Mouse (Mus musculus) limb, embryonic 14.5 days (tissue): ENCODE results near the gene Bpifa2. TPM values are rescaled to one million over a fixed set of nuclear protein-coding genes. Genes with fewer than 3 reads are reported as not detected.

ENCODE experiments used
- ATAC-seq: fragments of 200-750 bp; cut with Nextera tagmentation; 2 replicates; pipeline ENCODE4 v1.8.0; 2017; ENCODE audit warnings: low read depth, moderate number of reproducible peaks, moderate TSS enrichment; ENCODE audit not compliant: low FRiP score
- DNase-seq: peaks from one replicate; pipeline ENCODE4 v3.0.0-alpha.2; 2015; ENCODE audit warnings: low spot score
- H3K27ac ChIP-seq: fragments of 300-500 bp; sonication (generic); replicated peaks from 2 replicates; pipeline ENCODE4 v1.5.1; 2014; ENCODE audit warnings: low read depth, mild to moderate bottlenecking, low read length, moderate library complexity, mixed read lengths
- H3K27me3 ChIP-seq: fragments of 300-500 bp; sonication (generic); 2 replicates; pipeline ENCODE4 v1.6.1; 2014; ENCODE audit warnings: low read length, mixed read lengths; ENCODE audit not compliant: control insufficient read depth, insufficient read depth
- H3K36me3 ChIP-seq: fragments of 300-500 bp; sonication (generic); 2 replicates; pipeline ENCODE4 v1.6.1; 2014; ENCODE audit warnings: mild to moderate bottlenecking, low read length, moderate library complexity, mixed read lengths; ENCODE audit not compliant: control insufficient read depth, insufficient read depth
- H3K4me1 ChIP-seq: fragments of 300-500 bp; sonication (generic); 2 replicates; pipeline ENCODE4 v1.6.1; 2014; ENCODE audit warnings: antibody characterized with exemption, low read length, mixed read lengths; ENCODE audit not compliant: control insufficient read depth, insufficient read depth
- H3K4me2 ChIP-seq: fragments of 300-500 bp; sonication (generic); replicated peaks from 2 replicates; pipeline ENCODE4 v1.6.1; 2014; ENCODE audit warnings: low read depth, mild to moderate bottlenecking, low read length, moderate library complexity; ENCODE audit not compliant: severe bottlenecking
- H3K4me3 ChIP-seq: fragments of 300-500 bp; sonication (generic); replicated peaks from 2 replicates; pipeline ENCODE4 v1.5.1; 2014; ENCODE audit warnings: low read length
- H3K9ac ChIP-seq: fragments of 300-500 bp; sonication (generic); 2 replicates; pipeline ENCODE4 v1.6.1; 2014; ENCODE audit warnings: mild to moderate bottlenecking, low read depth, low read length, moderate library complexity; ENCODE audit not compliant: severe bottlenecking
- H3K9me3 ChIP-seq: fragments of 300-500 bp; sonication (generic); 2 replicates; pipeline ENCODE4 v1.6.1; 2016; ENCODE audit warnings: low read length; ENCODE audit not compliant: control insufficient read depth
- POLR2A ChIP-seq: fragments of 200-500 bp; IDR thresholded peaks from 2 replicates; pipeline ENCODE4 v1.8.0; 2012; ENCODE audit warnings: inconsistent platforms, mild to moderate bottlenecking, moderate library complexity, borderline replicate concordance; ENCODE audit not compliant: insufficient read depth, insufficient read length; ENCODE audit errors: extremely low read depth
- WGBS: fragments of 180-500 bp; shearing (Covaris S2); extraction: QIAGEN DNeasy Blood & Tissue Kit; methylation state at CpG from one replicate; pipeline ENCODE4 v1.1.7; 2014; 5-methylcytosine and 5-hydroxymethylcytosine counted together
- polyA plus RNA-seq, 2 experiments: library from polyadenylated mRNA; depleted of rRNA in 1 of 2; stranded (reverse) in 1 of 2; unstranded in 1 of 2; fragments of >200 nt; fragmentation: Nextera tagmentation in 1 of 2; extraction: Ambion mirVana in 1 of 2; gene quantifications; 2 replicates each; pipeline versions ENCODE4 v1.2.1 to v1.2.3; 2012 to 2014

Gene Bpifa2
- polyA plus RNA-seq, 2 experiments = not detected

DNA sequence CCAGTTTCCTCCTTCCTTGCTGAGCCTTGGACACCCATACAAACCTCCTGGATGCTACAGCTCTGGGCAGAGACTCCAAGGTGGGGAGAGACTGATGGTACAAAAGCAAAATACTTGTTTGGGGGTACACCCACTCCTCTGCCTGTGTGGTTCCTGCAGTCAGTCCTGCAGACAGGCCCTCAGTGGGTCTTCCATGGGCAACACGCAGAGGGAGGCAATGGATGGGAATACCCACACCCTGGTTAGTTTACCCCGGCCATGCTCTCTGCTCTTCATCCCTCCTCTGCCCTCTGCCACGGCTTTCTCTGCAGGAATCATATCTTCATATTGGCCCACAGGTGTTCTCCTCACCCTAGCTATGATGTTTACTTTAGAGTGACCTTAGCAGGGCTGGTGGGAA is 7.6 kb upstream of the Bpifa2 start:
- Histone ChIP-seq H3K27ac (no peak overlapping the region), H3K9me3 (no peaks in the 10 kb centered on the region), H3K4me1 (no peaks in the 10 kb centered on the region), H3K4me2 (no peak overlapping the region), H3K27me3 (no peaks in the 10 kb centered on the region), H3K36me3 (no peaks in the 10 kb centered on the region), H3K9ac (no peak overlapping the region), H3K4me3 (no peak overlapping the region)
- 76% methylated on average over 3 of the region's 3 CpGs for WGBS
- ATAC-seq (no peak), DNase-seq (no peak)
- no peak for TF ChIP-seq POLR2A

DNA sequence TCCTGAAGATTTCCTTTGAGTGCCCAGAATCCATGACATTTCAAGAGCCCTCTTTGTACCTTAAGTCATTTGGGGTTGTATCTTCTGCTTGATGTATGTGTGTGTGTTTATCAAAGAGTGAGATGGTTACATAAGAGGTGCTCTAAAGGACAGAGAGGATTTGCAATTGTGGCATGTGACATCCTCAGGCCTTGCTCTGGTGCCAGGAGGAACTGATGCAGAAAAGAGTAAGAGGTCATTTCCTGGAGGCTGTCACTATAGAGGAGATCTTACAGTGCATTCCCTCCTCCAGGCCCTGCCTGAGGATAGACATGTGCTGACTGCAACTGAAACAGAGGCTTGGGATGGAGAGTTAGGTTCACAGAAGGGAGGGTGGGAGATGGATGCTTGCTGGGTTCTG is 7.0 kb upstream of the Bpifa2 start:
- no peaks in the 10 kb centered on the region for H3K36me3 ChIP-seq
- H3K4me1 ChIP-seq = no peaks in the 10 kb centered on the region
- H3K9me3 ChIP-seq = no peaks in the 10 kb centered on the region
- no peak overlapping the region for H3K27ac ChIP-seq
- no peak overlapping the region for H3K4me2 ChIP-seq
- H3K27me3 ChIP-seq = no peaks in the 10 kb centered on the region
- no peak overlapping the region for H3K4me3 ChIP-seq
- no peak for TF ChIP-seq POLR2A
- no peak overlapping the region for H3K9ac ChIP-seq
- ATAC-seq (no peak), DNase-seq (no peak)

DNA sequence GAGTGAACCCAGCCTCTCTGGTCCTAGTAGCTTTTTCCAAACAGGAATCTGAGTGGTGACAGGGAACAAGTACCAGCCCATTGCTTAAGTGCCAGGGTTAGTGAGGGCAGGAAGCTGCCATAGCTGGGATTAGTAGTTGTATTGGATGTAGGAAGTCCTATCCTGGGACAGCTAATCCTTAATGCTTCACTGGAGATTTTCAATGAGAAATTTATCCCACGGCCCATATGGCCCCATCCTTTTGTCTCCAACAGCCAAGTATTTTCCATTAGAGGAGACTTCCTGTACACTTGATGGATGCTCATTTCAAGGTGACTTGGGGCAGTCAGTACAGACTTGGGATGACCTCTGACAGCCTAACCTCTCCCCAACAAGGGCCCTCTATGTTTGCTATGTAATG is 3.6 kb upstream of the Bpifa2 start:
- H3K27ac ChIP-seq = no peak overlapping the region
- H3K36me3 ChIP-seq = no peaks in the 10 kb centered on the region
- DNase-seq (no peak), ATAC-seq (no peak)
- no peak overlapping the region for H3K4me2 ChIP-seq
- H3K4me1 ChIP-seq = no peaks in the 10 kb centered on the region
- H3K9me3 ChIP-seq = no peaks in the 10 kb centered on the region
- H3K27me3 ChIP-seq = no peaks in the 10 kb centered on the region
- no peak for TF ChIP-seq POLR2A
- H3K4me3 ChIP-seq = no peak overlapping the region
- WGBS = 86% methylated on average over 1 of the region's 1 CpGs
- H3K9ac ChIP-seq = no peak overlapping the region

DNA sequence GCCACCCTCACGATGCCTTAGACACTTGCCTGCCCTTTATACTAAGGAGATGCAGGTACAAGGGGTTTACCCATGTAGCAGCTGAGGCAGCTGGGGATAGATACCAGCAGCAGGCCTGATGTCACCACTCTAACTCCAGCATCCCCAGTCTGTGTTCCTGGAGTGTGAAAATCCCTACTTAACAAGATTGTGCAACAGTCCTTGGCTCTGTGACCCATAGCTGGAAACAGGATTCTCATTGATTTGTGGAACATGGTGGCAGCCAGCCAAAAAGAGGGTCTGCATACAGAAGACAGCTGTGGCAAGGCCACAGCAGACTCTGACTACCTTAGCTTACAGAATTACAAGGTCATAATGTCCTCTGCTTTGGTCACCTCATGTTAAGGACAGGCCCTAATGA is 3.0 kb upstream of the Bpifa2 start:
- TF ChIP-seq POLR2A = no peak
- H3K36me3 ChIP-seq = no peaks in the 10 kb centered on the region
- H3K9me3 ChIP-seq = no peaks in the 10 kb centered on the region
- H3K9ac ChIP-seq = no peak overlapping the region
- H3K27ac ChIP-seq = no peak overlapping the region
- WGBS = 83% methylated on average over 1 of the region's 1 CpGs
- no peak overlapping the region for H3K4me3 ChIP-seq
- H3K4me1 ChIP-seq = no peaks in the 10 kb centered on the region
- ATAC-seq = no peak
- no peak for DNase-seq
- no peaks in the 10 kb centered on the region for H3K27me3 ChIP-seq
- H3K4me2 ChIP-seq = no peak overlapping the region

DNA sequence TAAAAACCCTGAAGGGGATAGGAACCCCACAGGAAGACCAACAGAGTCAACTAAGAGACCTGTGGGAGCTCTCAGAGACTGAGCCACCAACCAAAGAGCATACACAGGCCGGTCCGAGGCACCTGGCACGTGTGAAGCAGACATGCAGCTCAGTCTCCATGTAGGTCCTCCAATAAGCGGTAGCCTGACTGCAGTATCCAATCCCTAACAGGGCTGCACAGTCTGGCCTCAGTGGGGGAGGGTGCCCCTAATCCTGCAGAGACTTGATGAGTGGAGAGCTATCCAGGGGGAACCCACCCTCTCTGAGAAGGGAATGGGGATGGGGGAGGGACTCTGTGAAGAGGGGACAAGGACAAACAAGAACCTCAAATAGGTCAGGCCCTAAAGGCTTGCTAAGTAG is 2.3 kb upstream of the Bpifa2 start:
- Histone ChIP-seq H3K36me3 (no peaks in the 10 kb centered on the region), H3K9me3 (no peaks in the 10 kb centered on the region), H3K4me1 (no peaks in the 10 kb centered on the region), H3K9ac (no peak overlapping the region), H3K27ac (no peak overlapping the region), H3K4me3 (no peak overlapping the region), H3K4me2 (no peak overlapping the region), H3K27me3 (no peaks in the 10 kb centered on the region)
- 73% methylated on average over 4 of the region's 4 CpGs for WGBS
- no peak for DNase-seq
- no peak for ATAC-seq
- no peak for TF ChIP-seq POLR2A

DNA sequence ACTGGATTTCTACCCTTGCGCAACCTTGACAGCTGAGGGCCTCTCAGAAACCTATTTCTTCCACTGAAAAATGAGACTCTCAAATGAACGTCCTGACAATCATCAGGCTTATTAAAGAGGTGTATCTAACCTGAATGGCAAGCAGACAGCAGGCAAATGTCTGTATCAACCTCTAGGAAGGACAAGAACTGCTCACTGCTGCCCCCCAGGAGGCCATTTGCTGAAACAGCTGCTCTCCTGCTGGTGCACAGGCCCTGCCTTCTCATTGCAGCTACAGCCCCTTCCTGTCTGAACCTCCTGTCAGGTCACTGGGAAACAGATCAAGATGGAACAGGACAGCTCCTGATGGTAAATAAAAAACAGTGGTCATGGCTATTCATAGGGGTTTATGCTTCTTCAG is 1.7 kb upstream of the Bpifa2 start:
- Histone ChIP-seq H3K4me2 (no peak overlapping the region), H3K27me3 (no peaks in the 10 kb centered on the region), H3K9me3 (no peaks in the 10 kb centered on the region), H3K9ac (no peak overlapping the region), H3K27ac (no peak overlapping the region), H3K4me3 (no peak overlapping the region), H3K4me1 (no peaks in the 10 kb centered on the region), H3K36me3 (no peaks in the 10 kb centered on the region)
- no peak for ATAC-seq
- 88% methylated on average over 2 of the region's 2 CpGs for WGBS
- no peak for TF ChIP-seq POLR2A
- DNase-seq = no peak
